Mouse (Mus musculus) cerebellum, adult 18-20 months (tissue): ENCODE measurements around the gene Ccdc7a.
"Not testable (repeated sequence)": the region's sequence is repeated elsewhere in the genome, so short reads cannot be mapped to it uniquely, and the experiment has no call there.

Experiments used
- DNase-seq, 2 experiments: peaks; one replicate each; pipeline ENCODE4 v3.0.0; 2021

Gene Ccdc7a

GRCm38 (mm10) chr8:129065417-129065816, at the start of gene Ccdc7a:
Gene Ccdc7a, minus strand, starts transcription at chr8:129065517.
- DNase-seq: not testable (repeated sequence)

DNA sequence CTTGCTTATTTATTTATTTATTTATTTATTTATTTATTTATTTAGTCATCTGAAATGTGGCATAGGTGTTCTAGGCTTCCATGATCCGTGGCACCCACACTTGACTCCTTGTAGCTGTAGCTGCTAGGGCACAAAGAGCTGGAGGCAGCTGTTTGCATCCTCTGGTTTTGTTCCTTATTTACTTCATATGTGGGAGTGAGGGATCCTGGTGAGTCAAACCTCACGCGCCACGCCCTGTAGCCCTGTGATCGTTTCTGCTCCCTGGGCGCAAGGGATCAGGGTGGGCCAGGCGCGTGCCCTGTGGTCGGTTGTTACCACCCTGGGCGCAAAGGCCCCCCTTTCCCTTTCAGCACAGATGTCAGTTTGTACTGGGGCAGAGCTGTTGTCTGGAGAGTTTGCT, 1.5 kb upstream of the Ccdc7a start, which contains the start of gene Ccdc7b:
TSS of gene Ccdc7b (plus strand) at position 301 of the 400 bp plus-strand sequence.
- not testable (repeated sequence) for DNase-seq

- DNase-seq: no peak
Observed at GRCm38 (mm10) chr8:128991389-128991788, 73.9 kb downstream of the Ccdc7a start.

DNA sequence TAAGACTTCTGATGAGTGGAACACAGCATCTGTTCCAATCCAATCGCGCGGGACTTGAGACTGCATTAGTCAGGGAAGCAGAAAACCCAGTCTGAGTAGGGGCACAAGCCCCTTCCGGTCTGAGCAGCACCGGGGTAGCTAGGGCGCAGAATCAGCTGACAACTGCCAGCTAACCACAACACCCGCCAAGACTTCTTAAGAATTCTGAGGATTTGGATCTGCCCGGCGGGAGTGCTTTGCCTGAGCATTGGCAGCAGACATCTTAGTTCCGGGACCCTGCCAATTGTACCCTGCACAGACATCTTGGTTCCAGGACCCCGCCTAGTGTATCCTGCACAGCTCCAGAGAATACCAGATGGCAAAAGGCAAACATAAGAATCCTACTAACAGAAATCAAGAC, 116.4 kb downstream of the Ccdc7a start:
- not testable (repeated sequence) for DNase-seq

GRCm38 (mm10) chr8:128941022-128941641, 124.2 kb downstream of the Ccdc7a start:
- peak; percentile 38 to 44 for DNase-seq

DNA sequence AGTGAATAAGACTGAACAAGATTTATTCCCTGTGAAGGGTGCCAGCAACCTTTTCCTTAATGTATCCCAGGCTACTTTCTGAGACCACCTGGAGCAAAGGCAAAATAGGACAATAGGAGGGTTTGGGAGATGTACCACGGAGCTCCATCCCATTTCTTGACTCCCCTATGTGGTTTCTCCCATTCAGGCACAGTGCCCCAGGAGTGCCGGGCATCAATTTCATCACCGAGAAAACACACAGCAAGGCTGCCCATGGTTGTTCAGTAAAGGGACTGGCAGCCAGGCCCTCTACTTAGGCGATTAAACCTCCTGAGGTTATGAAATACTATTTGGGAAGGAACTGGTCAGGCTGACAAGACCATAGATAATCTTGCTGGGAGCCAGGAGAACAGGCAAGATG, 131.9 kb downstream of the Ccdc7a start:
- no peak for DNase-seq

DNA sequence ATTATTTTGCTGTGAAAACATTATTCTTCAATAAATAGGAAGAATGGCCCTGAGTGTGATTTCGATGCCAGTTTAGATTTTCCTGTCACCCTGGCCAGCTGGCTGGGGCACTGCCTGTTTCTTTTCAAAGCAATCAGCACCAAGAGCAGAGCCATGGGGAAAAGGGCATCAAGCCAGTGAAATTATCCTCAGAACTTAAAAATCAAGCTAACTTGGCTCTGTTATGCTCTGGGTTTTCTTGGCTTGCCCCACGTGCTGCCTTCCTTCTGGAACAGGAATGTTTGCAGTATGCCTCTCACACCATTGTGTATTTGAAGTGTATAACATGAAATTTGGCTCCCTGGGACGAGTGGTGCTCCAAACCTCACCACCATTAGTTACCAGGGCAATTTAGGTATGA, 182.6 kb downstream of the Ccdc7a start:
- DNase-seq: no peak

- DNase-seq: no peak
Observed at GRCm38 (mm10) chr8:128843749-128844148, 221.6 kb downstream of the Ccdc7a start.

DNA sequence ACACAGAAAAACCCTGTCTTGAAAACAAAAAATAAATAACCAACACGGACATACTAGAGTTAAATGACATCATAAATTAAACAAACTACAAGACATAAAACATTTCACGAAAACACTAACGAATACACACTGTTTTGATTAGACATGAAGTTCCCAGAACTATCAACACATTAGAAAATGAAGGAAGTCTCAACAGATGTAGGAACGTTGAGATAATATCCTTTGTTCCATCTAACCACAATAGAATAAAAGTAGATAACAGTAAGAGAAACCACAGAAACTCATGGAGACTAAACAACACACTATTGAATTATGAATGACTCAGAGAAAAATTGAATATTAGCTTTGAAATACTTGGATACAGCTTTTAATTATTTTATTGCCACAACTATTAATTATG, 252.8 kb downstream of the Ccdc7a start:
- DNase-seq: no peak

DNA sequence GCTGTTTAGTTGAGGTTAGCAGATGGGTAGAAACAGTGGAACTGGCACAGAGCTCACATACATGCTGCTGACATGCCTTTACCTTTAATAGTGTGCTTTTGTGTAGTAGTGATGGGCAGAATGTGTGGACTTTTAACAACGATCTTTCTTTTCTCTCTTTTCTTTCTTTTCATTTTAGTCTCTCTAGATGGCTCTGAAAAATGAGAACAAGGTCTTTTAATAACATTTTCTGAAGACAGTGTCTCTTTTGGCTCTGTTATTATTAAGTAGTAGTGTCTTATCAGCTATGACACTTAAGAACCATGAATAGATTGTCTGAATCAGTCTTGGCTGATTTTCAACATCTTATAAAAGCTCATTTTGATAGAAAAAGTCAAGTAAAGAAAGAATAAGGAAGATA, 266.7 kb downstream of the Ccdc7a start, which contains the start of gene Gm3952:
TSS of gene Gm3952 (minus strand) at position 101 of the 400 bp plus-strand sequence.
- no peak for DNase-seq

- DNase-seq: no peak
Observed at GRCm38 (mm10) chr8:128735692-128736091, 329.6 kb downstream of the Ccdc7a start.

DNA sequence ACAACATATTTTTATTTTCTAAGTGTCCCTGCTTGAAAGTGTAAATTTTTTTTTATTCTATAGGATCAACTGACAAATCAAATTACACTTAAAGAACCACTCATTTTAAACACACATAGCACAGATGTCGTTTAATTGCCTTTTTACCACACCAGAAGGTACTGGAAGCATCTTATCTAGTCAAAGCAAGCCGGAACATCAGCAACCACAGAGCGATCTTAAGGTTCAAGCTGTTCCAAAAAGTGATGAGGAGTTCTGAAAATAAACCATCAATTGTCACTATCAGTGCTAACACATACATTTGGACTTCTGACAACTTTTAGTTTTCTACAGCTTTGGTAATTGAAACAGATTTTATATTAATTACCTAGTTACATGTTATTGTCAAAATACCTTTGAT, 331.2 kb downstream of the Ccdc7a start:
- no peak for DNase-seq

- DNase-seq: no peak
Observed at GRCm38 (mm10) chr8:128732254-128732653, 333.1 kb downstream of the Ccdc7a start.

- DNase-seq: no peak
Observed at GRCm38 (mm10) chr8:128727213-128727612, 338.1 kb downstream of the Ccdc7a start.

- peak in 1 of 2 experiments; percentile 22 for DNase-seq
Observed at GRCm38 (mm10) chr8:128724819-128725218, 340.5 kb downstream of the Ccdc7a start.

- no peak for DNase-seq
Observed at GRCm38 (mm10) chr8:128716184-128716583, 349.1 kb downstream of the Ccdc7a start.

DNA sequence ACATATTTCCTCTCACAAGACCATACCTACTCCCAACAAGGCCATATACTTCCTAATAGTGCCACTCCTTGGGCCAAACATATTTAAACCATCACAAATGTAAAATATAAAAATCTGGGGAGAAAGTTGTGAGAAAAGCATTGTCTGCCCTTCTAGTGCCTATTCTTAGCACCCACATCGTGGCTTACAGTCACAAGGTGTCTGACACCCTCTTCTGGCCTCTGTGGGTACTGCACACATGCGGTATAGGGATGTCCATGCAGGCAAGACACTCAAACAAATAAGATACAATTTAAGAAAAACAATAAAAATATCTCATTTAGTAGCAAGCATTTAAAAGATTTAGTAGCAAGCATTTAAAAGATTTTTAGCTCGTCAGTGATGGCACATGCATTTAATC, 356.1 kb downstream of the Ccdc7a start:
- DNase-seq: peak; percentile 65 to 67

DNA sequence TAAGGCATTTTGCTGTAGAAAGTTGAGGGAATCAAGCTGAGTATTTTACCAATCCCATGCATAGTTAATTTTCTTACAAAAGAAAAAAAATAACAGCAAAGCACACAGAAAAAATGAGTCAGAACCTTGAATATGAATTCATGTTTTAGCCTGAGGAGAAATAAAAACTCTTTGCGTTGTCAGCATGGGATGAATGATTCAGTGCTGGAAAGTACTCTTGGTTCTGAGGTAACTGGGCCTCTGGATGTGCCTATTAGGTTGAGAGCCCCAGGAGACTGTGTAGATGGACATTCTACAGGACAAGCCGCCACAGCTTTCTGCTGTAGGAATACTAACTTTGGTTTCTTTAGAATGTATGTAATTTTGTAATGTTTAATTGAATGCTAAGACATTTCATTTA, 360.5 kb downstream of the Ccdc7a start:
- no peak for DNase-seq

GRCm38 (mm10) chr8:128704376-128704775, 360.9 kb downstream of the Ccdc7a start:
- no peak for DNase-seq

DNA sequence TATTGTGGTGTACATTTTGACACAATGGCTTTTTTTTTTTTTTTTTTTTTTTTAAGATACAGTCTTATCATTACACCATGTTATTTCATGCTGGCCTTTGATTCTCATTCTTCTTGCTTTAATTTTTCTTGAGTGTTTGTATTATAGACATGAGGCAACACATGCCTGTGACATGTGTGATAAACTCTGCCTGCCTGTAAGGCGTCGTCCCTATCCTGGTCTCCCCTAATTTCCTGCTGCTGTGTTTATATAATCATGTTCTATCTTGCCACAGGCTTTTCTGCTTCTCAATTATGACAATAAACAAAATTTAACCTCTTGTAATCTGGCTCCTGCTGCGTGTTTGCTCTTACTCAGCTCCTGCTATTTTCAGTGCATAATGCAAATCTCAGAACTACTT, 367.4 kb downstream of the Ccdc7a start:
- no peak for DNase-seq

DNA sequence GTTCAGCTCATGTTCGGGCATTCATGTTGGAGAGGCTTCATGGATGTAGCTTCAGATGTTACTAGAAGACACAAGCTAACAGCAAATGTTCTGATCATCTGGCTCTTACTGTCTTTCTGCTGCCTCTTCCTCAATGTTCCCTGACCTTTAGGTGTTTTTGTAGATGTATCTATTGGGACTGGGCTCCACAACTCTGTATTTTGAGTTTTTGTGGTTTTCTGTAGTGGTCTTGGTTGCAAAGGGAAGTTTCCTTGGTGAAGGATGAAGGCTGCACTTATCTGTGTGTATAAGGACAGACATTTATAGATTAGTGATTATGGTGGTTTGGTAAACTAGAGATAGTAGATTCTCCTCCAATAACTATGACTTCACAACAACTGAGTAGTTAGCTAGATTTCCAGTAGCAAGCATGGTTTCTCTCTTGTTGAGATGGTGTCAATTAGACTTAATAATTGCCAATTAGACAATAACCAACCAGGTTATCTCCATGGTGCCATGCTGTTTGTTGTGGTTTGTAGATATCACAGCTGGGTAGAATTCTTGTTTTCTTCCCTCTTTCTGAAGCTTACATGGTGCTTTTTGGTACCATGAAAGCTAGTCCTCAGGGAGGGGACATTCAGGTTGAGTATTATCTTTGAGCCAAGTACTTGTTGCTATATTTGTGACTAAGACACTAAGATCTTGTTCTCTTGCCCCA, 368.5 kb downstream of the Ccdc7a start:
- DNase-seq: no peak

DNA sequence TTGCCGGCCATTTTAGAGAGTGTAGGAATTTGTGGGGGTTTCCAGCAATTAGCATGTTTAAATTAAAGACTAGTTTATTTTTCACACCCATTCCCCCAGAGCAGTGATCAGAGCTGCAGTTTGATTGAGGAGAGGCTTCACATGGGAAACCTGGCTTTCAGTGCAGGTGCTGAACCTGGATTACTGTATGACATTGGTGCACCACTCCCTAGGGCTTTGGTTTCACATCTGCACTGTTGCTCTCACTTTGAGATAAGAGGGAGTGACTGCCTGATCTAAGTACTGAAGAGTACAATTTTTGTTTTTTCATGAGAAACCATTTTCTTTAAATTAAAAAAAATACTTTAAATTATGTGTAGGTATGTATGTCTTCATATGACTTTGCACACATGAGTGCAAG, 375.3 kb downstream of the Ccdc7a start:
- no peak for DNase-seq

GRCm38 (mm10) chr8:128688679-128689078, 376.6 kb downstream of the Ccdc7a start:
- DNase-seq: no peak

GRCm38 (mm10) chr8:128686429-128686990, 378.8 kb downstream of the Ccdc7a start:
- no peak for DNase-seq
